Mouse (Mus musculus): ENCODE data around the gene Actn1. TPM values are rescaled to one million over a fixed set of nuclear protein-coding genes. Genes with fewer than 3 reads are reported as not detected.

The Actn1 gene
- polyA plus RNA-seq, 1 experiment from 2014 or later: 32.5 TPM

- Histone ChIP-seq H3K27me3 (ENCODE audit: insufficient read depth, low read length) (no peaks in the 10 kb centered on the region), H3K4me3 (replicated peaks; ENCODE audit: low read depth, low read length) (no peak overlapping the region), H3K9me3 (replicated peaks; ENCODE audit: low read length) (no peaks in the 10 kb centered on the region), H3K27ac (no peak overlapping the region), H3K9ac (ENCODE audit: low read depth, low read length) (peak overlapping the region; percentile 13; the same call in 1 of the 2 replicates), H3K4me2 (ENCODE audit: low read length) (no peak overlapping the region), H3K4me1 (replicated peaks; ENCODE audit: insufficient read depth, low read length) (peaks cover 32% of the 10 kb centered on the region), H3K36me3 (ENCODE audit: insufficient read depth, low read length) (no peaks in the 10 kb centered on the region)
- no peak for DNase-seq (ENCODE audit: low spot score)
- no peak for TF ChIP-seq CTCF (IDR thresholded peaks at IDR 0.05; ENCODE audit: low read depth)
- 52% methylated on average over 8 of the region's 8 CpGs for WGBS
- ATAC-seq (replicated peaks; ENCODE audit: low FRiP score, low read depth): no peak
Measured at GRCm38 (mm10) chr12:80224241-80224731, 35.9 kb downstream of the Actn1 start.

- Histone ChIP-seq H3K27me3 (ENCODE audit: insufficient read depth, low read length) (no peaks in the 10 kb centered on the region), H3K27ac (no peak overlapping the region)
- WGBS: 42% methylated on average over 8 of the region's 8 CpGs
Measured at GRCm38 (mm10) chr12:80223511-80223910, 36.7 kb downstream of the Actn1 start.

GRCm38 (mm10) chr12:80222473-80222872 lies 37.7 kb downstream of the Actn1 start:
- ATAC-seq (replicated peaks; ENCODE audit: low FRiP score, low read depth): no peak
- H3K27ac ChIP-seq: no peak overlapping the region
- H3K4me2 ChIP-seq (ENCODE audit: low read length): no peak overlapping the region
- no peak overlapping the region for H3K9ac ChIP-seq (ENCODE audit: low read depth, low read length)
- WGBS: 88% methylated on average over 3 of the region's 3 CpGs
- H3K27me3 ChIP-seq (ENCODE audit: insufficient read depth, low read length): no peaks in the 10 kb centered on the region
- TF ChIP-seq CTCF (IDR thresholded peaks at IDR 0.05; ENCODE audit: low read depth): no peak
- H3K9me3 ChIP-seq (replicated peaks; ENCODE audit: low read length): no peaks in the 10 kb centered on the region
- peaks cover 34% of the 10 kb centered on the region for H3K4me1 ChIP-seq (replicated peaks; ENCODE audit: insufficient read depth, low read length)
- H3K36me3 ChIP-seq (ENCODE audit: insufficient read depth, low read length): no peaks in the 10 kb centered on the region
- no peak overlapping the region for H3K4me3 ChIP-seq (replicated peaks; ENCODE audit: low read depth, low read length)
- no peak for DNase-seq (ENCODE audit: low spot score)

More at GRCm38 (mm10) chr12:80223511-80223910, 36.7 kb downstream of the Actn1 start:
- H3K9me3 ChIP-seq (replicated peaks; ENCODE audit: low read length): no peaks in the 10 kb centered on the region
- no peak for DNase-seq (ENCODE audit: low spot score)
- H3K9ac ChIP-seq (ENCODE audit: low read depth, low read length): no peak overlapping the region
- no peak overlapping the region for H3K4me3 ChIP-seq (replicated peaks; ENCODE audit: low read depth, low read length)
- H3K36me3 ChIP-seq (ENCODE audit: insufficient read depth, low read length): no peaks in the 10 kb centered on the region
- peaks cover 33% of the 10 kb centered on the region for H3K4me1 ChIP-seq (replicated peaks; ENCODE audit: insufficient read depth, low read length)
- no peak overlapping the region for H3K4me2 ChIP-seq (ENCODE audit: low read length)
- no peak for TF ChIP-seq CTCF (IDR thresholded peaks at IDR 0.05; ENCODE audit: low read depth)
- no peak for ATAC-seq (replicated peaks; ENCODE audit: low FRiP score, low read depth)

GRCm38 (mm10) chr12:80220260-80221038 lies 39.7 kb downstream of the Actn1 start:
- H3K4me3 ChIP-seq (replicated peaks; ENCODE audit: low read depth, low read length): no peak overlapping the region
- H3K9ac ChIP-seq (ENCODE audit: low read depth, low read length): no peak overlapping the region
- H3K36me3 ChIP-seq (ENCODE audit: insufficient read depth, low read length): no peaks in the 10 kb centered on the region
- peak overlapping the region; percentile 66; the same call in 1 of the 2 replicates for H3K27ac ChIP-seq
- no peak for TF ChIP-seq CTCF (IDR thresholded peaks at IDR 0.05; ENCODE audit: low read depth)
- ATAC-seq (replicated peaks; ENCODE audit: low FRiP score, low read depth) (no peak), DNase-seq (ENCODE audit: low spot score) (peak; percentile 68)
- H3K27me3 ChIP-seq (ENCODE audit: insufficient read depth, low read length): no peaks in the 10 kb centered on the region
- WGBS: 63% methylated on average over 14 of the region's 14 CpGs
- no peak overlapping the region for H3K4me2 ChIP-seq (ENCODE audit: low read length)
- no peaks in the 10 kb centered on the region for H3K9me3 ChIP-seq (replicated peaks; ENCODE audit: low read length)
- H3K4me1 ChIP-seq (replicated peaks; ENCODE audit: insufficient read depth, low read length): peaks cover 49% of the 10 kb centered on the region

- no peak for TF ChIP-seq CTCF (IDR thresholded peaks at IDR 0.05; ENCODE audit: low read depth)
- Histone ChIP-seq H3K27me3 (ENCODE audit: insufficient read depth, low read length) (no peaks in the 10 kb centered on the region), H3K4me1 (replicated peaks; ENCODE audit: insufficient read depth, low read length) (peaks cover 47% of the 10 kb centered on the region), H3K4me2 (ENCODE audit: low read length) (no peak overlapping the region), H3K9me3 (replicated peaks; ENCODE audit: low read length) (no peaks in the 10 kb centered on the region), H3K9ac (ENCODE audit: low read depth, low read length) (no peak overlapping the region), H3K4me3 (replicated peaks; ENCODE audit: low read depth, low read length) (no peak overlapping the region), H3K36me3 (ENCODE audit: insufficient read depth, low read length) (no peaks in the 10 kb centered on the region), H3K27ac (0 out of 2 replicates have a peak overlapping the region, but pooled peaks have one; percentile 83)
- no peak for ATAC-seq (replicated peaks; ENCODE audit: low FRiP score, low read depth)
- WGBS: 50% methylated on average over 3 of the region's 3 CpGs
- DNase-seq (ENCODE audit: low spot score): no peak
Measured at GRCm38 (mm10) chr12:80218784-80219183, 41.4 kb downstream of the Actn1 start.

- Histone ChIP-seq H3K27me3 (ENCODE audit: insufficient read depth, low read length) (no peaks in the 10 kb centered on the region), H3K9me3 (replicated peaks; ENCODE audit: low read length) (no peaks in the 10 kb centered on the region), H3K9ac (ENCODE audit: low read depth, low read length) (no peak overlapping the region), H3K4me3 (replicated peaks; ENCODE audit: low read depth, low read length) (no peak overlapping the region), H3K27ac (peak overlapping the region; percentile 83; the same call in 1 of the 2 replicates), H3K4me1 (replicated peaks; ENCODE audit: insufficient read depth, low read length) (peaks cover 47% of the 10 kb centered on the region), H3K36me3 (ENCODE audit: insufficient read depth, low read length) (no peaks in the 10 kb centered on the region), H3K4me2 (ENCODE audit: low read length) (no peak overlapping the region)
- TF ChIP-seq CTCF (IDR thresholded peaks at IDR 0.05; ENCODE audit: low read depth): no peak
- DNase-seq (ENCODE audit: low spot score) (no peak), ATAC-seq (replicated peaks; ENCODE audit: low FRiP score, low read depth) (no peak)
- WGBS: 69% methylated on average over 4 of the region's 4 CpGs
Measured at GRCm38 (mm10) chr12:80218045-80218611, 42.0 kb downstream of the Actn1 start.
